Mouse (Mus musculus) heart, adult 2 months (tissue): ENCODE measurements at regions not wholly inside any gene's neighbourhood (a gene's known extent, or its start where the extent isn't known, plus 50 kb on each side); places are given as distances from the start of the nearest gene placed in this dataset.
"Not testable (repeated sequence)": the region's sequence is repeated elsewhere in the genome, so short reads cannot be mapped to it uniquely, and the experiment has no call there.

Experiments
- CTCF ChIP-seq: fragments of 200-600 bp; IDR thresholded peaks from 2 replicates; pipeline ENCODE4 v1.8.1; 2022; ENCODE audit warnings: antibody characterized with exemption, mild to moderate bottlenecking, moderate library complexity
- EP300 ChIP-seq: fragments of 200-500 bp; IDR thresholded peaks from 2 replicates; pipeline ENCODE4 v1.6.1; 2011; ENCODE audit warnings: low read depth, low read length, control low read depth; ENCODE audit not compliant: insufficient read depth

- TF ChIP-seq CTCF, EP300: not testable (repeated sequence)
Observed at GRCm38 (mm10) chr5:4394353-4395052, 202.3 kb downstream of the Mterf1b start.
